Mouse (Mus musculus): Measurements from ENCODE around the gene Lin7b.

DNA sequence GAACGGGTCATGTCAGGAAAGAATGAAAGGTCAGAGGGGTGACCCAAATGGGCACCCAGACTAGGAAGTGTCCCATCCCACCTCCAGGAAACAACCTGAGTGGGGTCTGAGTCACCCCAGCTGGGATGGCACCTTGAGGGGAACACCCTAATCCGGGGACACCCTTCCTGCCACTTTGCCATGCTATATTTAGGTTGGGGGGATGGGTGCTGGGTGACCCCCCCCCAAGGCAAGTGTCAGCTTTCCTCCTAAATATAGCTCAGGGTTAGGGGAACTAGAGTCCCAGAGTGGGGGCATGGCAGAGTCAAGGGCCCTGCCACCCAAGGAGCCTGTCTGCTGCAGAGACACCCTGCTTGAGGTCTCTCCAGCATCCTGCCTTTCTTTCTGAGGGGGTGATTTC, 42.0 kb upstream of the Lin7b start:
- no peak for TF ChIP-seq POLR2A (IDR thresholded peaks at IDR 0.05; ENCODE audit: borderline replicate concordance, control insufficient read depth, low read depth, low read length)
- TF ChIP-seq CTCF (IDR thresholded peaks at IDR 0.05; ENCODE audit: control insufficient read depth, insufficient read depth, low read length): no peak

All from bone marrow, adult 2 months (tissue).